Mouse (Mus musculus) mesoderm, embryonic 11.5 days (tissue): ENCODE measurements around the gene Capza2.
A peak's percentile ranks its signal among the peaks of the same experiment; 100 is the strongest.

Experiments
- DNase-seq: peaks from one replicate; pipeline ENCODE4 v3.0.0-alpha.2; 2012; ENCODE audit warnings: low read depth, low spot score

Capza2 gene

DNA sequence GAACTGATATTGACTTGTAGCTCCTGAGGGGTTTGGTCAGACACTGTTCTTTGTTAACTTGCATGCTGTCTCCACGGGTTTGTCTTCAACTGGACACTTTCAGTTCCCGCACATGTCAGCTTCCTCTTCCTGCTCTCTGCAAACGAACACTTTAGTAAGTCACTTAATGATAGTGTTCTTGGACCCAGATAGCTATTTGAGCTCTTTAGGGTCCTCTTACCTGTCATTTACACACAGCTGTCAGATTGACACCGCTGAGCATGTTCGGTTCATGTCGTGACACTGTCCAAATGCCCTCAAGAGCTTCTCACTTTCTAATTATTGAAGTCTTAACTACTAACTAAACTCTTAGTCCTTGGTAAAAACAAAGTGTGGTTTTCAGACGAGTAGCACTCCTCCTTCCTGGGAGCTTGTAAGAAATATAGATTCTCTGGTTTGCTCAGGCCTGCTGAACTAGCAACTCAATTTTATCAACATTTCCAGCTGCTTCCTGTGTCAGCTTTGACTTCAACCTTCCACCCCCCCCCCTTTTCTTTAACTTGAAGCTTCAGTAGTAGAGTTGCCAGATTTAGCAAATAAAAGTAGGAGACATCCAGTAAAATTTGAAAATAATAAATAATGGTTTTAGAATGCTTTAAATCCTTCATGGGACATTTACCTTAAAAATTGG lies at the start of gene Capza2:
TSS of gene Capza2 (plus strand) at position 620 of the 670 bp plus-strand sequence.
- no peak for DNase-seq

- DNase-seq: peak; percentile 83
These were observed 46.7 kb upstream of the Capza2 start for GRCm38 (mm10) chr6:17589049-17589952.

GRCm38 (mm10) chr6:17589953-17590627 lies 45.9 kb upstream of the Capza2 start:
- DNase-seq: no peak

GRCm38 (mm10) chr6:17593971-17594370 lies 42.1 kb upstream of the Capza2 start:
- DNase-seq: no peak

- DNase-seq: no peak
These were observed 40.1 kb upstream of the Capza2 start for GRCm38 (mm10) chr6:17595712-17596462.

DNA sequence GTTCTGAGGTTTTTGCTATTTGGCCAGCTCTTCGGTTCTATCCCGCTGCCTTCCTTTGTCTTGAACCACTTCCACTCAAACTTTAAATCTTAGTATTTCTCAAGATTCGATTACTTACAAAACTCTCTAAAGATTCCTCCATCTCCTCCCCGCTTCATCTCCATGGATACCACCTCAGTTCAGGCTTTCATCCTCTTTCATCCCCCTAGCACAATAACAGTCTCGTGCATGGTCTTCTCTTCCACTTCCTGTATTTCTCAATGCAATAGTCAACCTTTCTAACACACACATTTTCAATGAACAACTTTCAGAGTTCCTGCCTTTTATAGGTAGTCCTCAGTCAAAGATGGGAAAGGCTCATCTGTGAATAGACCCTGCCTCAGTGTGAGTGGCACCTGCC lies 36.7 kb upstream of the Capza2 start:
- no peak for DNase-seq

DNA sequence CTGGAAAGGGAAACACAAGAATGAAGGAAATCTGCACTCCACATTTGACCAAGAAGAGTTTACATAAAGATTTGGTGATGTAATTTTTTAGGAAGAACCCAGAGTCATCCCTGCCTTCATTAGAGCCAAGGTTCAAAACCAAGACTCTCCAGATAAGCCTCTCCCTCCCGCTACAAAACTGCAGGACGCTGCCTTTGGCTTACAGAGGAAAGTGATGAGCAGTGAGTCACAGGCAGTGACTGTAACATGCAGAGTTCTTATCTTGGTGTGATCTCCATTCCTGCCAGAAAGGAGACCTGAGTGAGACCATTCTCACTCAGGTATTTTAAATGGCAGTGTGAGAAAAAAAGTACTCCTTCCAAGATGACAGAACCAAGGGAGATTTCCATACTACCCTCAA lies 34.5 kb upstream of the Capza2 start:
- no peak for DNase-seq

DNA sequence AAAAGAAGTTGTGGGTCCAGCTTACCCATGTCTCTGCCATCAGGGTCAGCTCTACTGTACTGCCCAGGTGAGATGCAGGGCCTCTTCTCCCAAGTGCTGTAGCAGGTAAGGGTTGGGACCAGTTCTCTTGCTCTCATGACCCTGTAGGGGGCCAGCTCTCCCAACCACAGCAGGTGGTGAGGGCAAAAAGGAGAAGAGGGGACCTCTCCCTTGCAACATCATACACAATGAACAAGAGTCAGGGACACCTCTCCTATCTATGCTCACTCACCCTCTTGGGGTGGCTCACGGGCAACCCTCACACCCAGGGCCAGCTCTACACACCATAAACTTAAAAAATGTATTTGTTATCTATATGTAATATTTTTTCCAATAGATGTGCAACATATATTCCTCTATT lies 29.1 kb upstream of the Capza2 start:
- DNase-seq: no peak

DNA sequence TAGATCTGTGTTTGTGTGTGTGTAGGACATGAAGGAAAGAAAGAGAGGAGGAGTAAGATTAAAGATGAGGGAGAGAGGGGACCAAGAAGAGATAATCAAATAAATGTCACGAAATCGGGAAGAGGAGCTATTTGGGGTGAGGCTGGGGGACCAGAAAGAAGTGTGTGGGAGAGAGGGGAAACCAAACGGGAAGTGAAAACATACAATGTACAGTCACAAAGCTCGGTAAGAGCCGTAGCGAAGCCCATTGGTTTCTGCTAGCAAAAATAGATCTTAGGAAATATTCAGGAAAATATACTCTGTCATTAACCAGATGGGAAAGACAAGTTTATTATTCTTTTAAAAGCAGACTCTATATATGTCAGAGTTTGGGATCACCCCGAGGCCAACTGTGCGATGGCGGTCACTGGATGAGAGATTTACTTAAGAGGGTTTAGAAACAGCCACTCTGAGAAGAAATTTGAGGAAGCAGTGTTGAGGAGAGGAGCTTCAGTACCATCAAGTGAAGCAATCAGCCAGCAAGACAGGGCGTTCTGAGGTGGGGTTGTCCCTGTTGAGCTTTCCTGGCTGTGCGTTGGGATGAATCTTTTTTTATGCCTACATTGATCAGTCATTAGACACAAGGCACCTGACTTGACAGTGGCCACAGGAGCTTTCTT lies 24.6 kb upstream of the Capza2 start:
- no peak for DNase-seq

DNA sequence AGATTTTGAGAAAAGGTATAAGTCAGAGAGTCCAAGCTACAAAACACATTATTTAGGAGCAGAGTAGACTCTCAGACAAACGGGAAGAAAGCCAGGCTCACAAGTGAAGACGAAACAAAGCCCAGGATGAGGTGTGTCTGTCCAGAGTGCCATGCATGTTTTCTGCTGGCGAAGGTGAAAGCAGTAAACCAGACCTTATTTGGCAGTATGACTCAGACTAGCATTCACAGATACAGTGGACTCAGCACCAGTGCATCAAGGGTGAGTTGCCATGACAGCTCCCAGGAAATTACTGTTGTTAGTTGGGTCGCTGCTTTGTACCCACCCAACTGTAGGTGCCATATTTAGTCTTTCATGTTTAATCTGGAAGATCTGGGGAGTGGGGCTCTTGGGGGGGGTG lies 23.4 kb upstream of the Capza2 start:
- DNase-seq: no peak

GRCm38 (mm10) chr6:17620823-17621222 lies 15.2 kb upstream of the Capza2 start:
- no peak for DNase-seq

GRCm38 (mm10) chr6:17621436-17621835 lies 14.6 kb upstream of the Capza2 start:
- DNase-seq: no peak

DNA sequence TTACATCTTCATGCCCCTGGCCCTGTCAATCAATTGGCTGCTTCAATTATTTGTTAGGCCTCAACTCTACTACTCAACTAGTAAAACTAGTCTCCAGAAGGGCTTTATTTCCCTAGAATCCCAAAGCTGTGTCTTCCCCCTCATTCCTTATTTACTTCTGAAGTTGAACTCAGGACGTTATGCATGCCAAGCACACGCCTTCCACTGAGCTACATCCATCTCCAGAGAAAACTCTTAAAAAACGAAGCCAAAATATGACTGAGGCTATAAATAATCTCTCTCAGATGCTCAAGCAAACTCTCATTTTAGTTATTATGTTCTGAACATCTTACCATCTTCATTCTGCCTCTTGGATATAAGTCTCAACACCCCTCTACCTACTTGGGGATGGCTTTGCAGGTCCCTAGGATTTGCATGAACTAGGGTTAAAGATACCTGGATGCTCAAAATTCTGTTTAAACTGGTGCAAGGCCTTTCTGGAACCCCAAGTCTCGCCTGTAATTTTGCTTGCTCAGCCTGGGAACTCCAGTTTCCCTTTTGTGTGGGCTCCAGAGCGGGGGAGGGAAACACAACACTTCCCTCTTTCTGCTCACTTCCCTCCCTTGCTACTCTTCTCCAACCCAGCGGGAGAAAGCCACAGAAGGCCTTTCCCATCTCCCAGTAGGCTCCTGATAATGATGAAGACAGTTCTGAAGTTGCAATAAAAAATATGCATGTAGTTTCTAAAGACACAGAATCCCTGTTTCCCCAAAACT lies 7.2 kb upstream of the Capza2 start:
- DNase-seq: no peak

DNA sequence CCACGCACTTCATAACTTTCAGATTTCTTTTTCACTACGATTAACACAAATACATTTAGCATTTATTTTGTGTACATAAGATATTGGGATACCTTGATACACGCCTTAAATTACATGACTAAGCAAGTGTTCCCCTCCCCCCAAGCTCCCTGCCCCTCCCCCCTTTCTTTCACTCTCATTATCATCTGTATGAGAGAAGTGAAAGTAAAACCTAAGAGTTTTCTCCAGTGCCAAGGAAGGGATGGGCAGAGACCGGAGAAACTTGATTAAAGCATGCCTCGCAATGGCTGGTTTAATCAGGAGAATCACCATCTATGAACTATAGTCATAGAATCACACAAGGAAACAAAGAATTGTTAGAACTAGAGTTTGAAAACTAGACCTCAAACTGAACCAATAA lies 6.3 kb upstream of the Capza2 start:
- DNase-seq: no peak

GRCm38 (mm10) chr6:17631611-17632010 lies 4.4 kb upstream of the Capza2 start:
- no peak for DNase-seq

- no peak for DNase-seq
These were observed 2.2 kb upstream of the Capza2 start for GRCm38 (mm10) chr6:17633819-17634218.

DNA sequence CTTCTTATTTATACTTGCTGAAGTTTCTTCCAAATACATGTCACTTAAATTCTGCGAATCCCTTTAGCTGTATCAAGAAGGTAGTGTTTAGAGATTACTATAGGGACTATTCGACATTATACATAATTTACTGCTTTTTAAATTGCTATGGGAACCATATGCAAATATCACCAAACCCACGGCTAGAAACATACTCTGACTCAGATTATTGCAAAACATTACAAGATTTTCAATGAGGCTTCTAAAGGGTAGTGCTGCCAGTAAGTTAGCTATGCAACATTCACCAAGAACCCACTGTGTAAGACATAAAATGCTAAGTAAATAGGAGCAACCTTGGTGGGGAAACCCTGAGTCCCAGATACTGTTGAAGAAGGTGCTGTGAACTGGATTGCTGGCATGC lies 1.0 kb upstream of the Capza2 start:
- no peak for DNase-seq

DNA sequence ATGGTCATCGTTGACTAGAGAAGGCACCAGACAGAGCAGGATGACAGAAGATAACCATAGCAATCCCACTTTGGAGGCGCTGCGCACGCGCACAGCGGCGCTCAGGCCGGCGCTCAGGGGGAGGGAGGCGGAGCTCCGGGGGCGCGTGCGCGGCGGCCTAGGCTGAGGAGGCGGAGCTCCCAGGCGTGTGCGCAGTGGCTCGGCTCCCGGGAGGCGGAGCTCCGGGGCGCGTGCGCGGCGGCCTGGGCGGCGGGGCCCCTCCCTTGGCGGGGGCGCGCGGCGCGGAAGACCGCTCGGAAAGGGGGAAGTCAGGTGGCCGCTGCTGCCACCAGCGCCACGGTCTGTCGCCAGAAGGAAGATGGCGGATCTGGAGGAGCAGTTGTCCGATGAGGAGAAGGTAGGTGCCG lies 733 bp downstream of the Capza2 start:
- peak; percentile 96 for DNase-seq

DNA sequence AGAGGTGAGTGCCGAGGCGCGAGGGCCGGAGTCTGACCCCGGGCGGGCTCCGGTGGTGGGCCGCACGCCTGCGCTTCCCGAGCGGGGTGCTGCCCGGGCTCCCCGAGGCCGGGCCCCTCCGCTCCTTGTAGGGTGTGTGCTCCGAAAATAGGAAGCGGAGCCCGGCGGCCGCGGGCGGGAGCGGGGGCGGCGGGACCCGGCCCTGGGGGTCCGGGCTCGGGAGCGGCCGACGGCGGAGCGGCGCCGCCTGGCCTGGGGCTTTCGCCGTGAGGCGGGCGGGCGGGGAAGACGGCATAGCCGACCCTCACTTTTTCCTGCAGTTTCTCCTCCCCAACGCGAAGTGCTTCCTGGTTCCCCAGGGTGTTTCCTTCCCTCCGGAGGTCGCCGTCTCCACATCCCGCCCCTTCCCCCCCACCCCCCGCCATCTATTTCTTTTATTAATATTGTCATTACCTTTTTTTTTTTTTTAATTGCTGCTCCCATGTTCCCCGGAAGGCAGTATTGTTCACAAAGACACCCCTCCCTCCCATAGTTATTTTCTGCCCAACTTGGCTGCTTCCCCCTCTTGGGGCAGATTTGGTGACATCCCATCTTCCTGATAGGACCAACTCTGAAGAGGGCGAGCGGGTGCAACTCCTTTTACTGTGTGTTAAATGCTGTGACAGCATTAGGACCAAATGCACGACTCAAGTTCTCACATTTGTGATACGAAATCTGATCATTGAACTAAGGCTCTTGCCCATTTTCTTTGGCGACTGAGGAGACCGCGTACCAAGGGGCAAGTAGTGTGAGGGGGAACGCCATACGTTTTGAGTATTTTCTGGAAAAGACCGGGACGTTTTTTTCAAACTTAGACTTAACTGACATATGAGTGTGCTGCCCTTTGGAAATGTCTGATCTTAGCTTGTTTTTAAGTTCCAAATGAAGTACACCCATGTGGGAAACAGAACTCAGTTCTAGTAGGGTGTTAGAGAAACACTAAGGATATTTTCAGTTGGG lies 1.5 kb downstream of the Capza2 start:
- peak; percentile 39 for DNase-seq
